Mouse (Mus musculus) embryo, embryonic 9.5 days (tissue): ENCODE results near the gene Apba1.

Experiments
- DNase-seq: peaks from one replicate; pipeline ENCODE4 v3.0.0-alpha.2; 2017; ENCODE audit errors: extremely low spot score

The Apba1 gene

GRCm38 (mm10) chr19:23972881-23973649 is 214.4 kb downstream of the Apba1 start:
- DNase-seq, result no peak

- DNase-seq, result no peak
Observed at GRCm38 (mm10) chr19:23977901-23978443, 219.3 kb downstream of the Apba1 start.

- DNase-seq, result no peak
Observed at GRCm38 (mm10) chr19:23980598-23980997, 221.9 kb downstream of the Apba1 start.

- DNase-seq, result no peak
Observed at GRCm38 (mm10) chr19:23984186-23984585, 225.5 kb downstream of the Apba1 start.

GRCm38 (mm10) chr19:23987291-23987690 is 228.6 kb downstream of the Apba1 start:
- DNase-seq, result no peak

GRCm38 (mm10) chr19:23988166-23988565 is 229.5 kb downstream of the Apba1 start:
- DNase-seq, result no peak

GRCm38 (mm10) chr19:23995766-23996399 is 237.2 kb downstream of the Apba1 start:
- no peak for DNase-seq
